Mouse (Mus musculus) stomach, postnatal 0 days (tissue): ENCODE measurements around the gene Prcd. TPM values are rescaled to one million over a fixed set of nuclear protein-coding genes. Genes with fewer than 3 reads are reported as not detected.

Source experiments
- ATAC-seq: fragments of 200-750 bp; cut with Nextera tagmentation; 2 replicates; pipeline ENCODE4 v1.8.0; 2017; ENCODE audit not compliant: low FRiP score, low TSS enrichment
- DNase-seq: peaks from one replicate; pipeline ENCODE4 v3.0.0-alpha.2; 2016; ENCODE audit warnings: low spot score
- H3K27ac ChIP-seq: fragments of 300-500 bp; sonication (generic); replicated peaks from 2 replicates; pipeline ENCODE4 v1.5.1; 2014; ENCODE audit warnings: mild to moderate bottlenecking, control low read depth
- H3K27me3 ChIP-seq: fragments of 300-500 bp; sonication (generic); 2 replicates; pipeline ENCODE4 v1.6.1; 2014; ENCODE audit warnings: low read length; ENCODE audit not compliant: control insufficient read depth, insufficient read depth
- H3K36me3 ChIP-seq: fragments of 300-500 bp; sonication (generic); 2 replicates; pipeline ENCODE4 v1.6.1; 2014; ENCODE audit warnings: low read length, mixed read lengths; ENCODE audit not compliant: control insufficient read depth, insufficient read depth
- H3K4me1 ChIP-seq: fragments of 300-500 bp; sonication (generic); replicated peaks from 2 replicates; pipeline ENCODE4 v1.6.1; 2014; ENCODE audit warnings: antibody characterized with exemption; ENCODE audit not compliant: control insufficient read depth, insufficient read depth
- H3K4me2 ChIP-seq: fragments of 300-500 bp; sonication (generic); replicated peaks from 2 replicates; pipeline ENCODE4 v1.6.1; 2014; ENCODE audit warnings: low read depth, mild to moderate bottlenecking, control low read depth, moderate library complexity
- H3K4me3 ChIP-seq: fragments of 300-500 bp; sonication (generic); 2 replicates; pipeline ENCODE4 v1.5.1; 2014; ENCODE audit warnings: low read depth, low read length, control low read depth
- H3K9ac ChIP-seq: fragments of 300-500 bp; sonication (generic); 2 replicates; pipeline ENCODE4 v1.6.1; 2014; ENCODE audit warnings: mild to moderate bottlenecking, low read length, control low read depth, mixed read lengths
- H3K9me3 ChIP-seq: fragments of 300-500 bp; sonication (generic); 2 replicates; pipeline ENCODE4 v1.6.1; 2016; ENCODE audit warnings: low read length; ENCODE audit not compliant: control insufficient read depth
- CTCF ChIP-seq: IDR thresholded peaks from 2 replicates; pipeline ENCODE4 v1.5.1; 2016; ENCODE audit warnings: antibody characterized with exemption, low read depth, mild to moderate bottlenecking, moderate library complexity
- EP300 ChIP-seq: optimal IDR thresholded peaks from 2 replicates; pipeline ENCODE3; 2016; ENCODE audit warnings: antibody characterized with exemption
- WGBS: fragments of 180-500 bp; shearing (Covaris S2); extraction: QIAGEN DNeasy Blood & Tissue Kit; methylation state at CpG from one replicate; pipeline ENCODE4 v1.1.7; 2014; 5-methylcytosine and 5-hydroxymethylcytosine counted together
- polyA plus RNA-seq: library from polyadenylated mRNA; unstranded; fragments of >200 nt; fragmentation: Nextera tagmentation; extraction: Ambion mirVana; gene quantifications from 2 replicates; pipeline ENCODE4 v1.2.1, GENCODE M21; 2015

Prcd gene
- polyA plus RNA-seq, 1 experiment from 2014 or later: 2.6 TPM

GRCm38 (mm10) chr11:116612554-116612953 is 40.8 kb upstream of the Prcd start:
- TF ChIP-seq EP300 (no peak), CTCF (no peak)
- H3K4me3 ChIP-seq: no peak overlapping the region
- H3K27me3 ChIP-seq: no peaks in the 10 kb centered on the region
- H3K9ac ChIP-seq: no peak overlapping the region
- H3K27ac ChIP-seq: no peak overlapping the region
- H3K4me1 ChIP-seq: peaks cover 3% of the 10 kb centered on the region; the same call in 1 of the 2 replicates
- 96% methylated on average over 1 of the region's 1 CpGs for WGBS
- no peaks in the 10 kb centered on the region for H3K9me3 ChIP-seq
- DNase-seq (no peak), ATAC-seq (no peak)
- 0 out of 2 replicates have a peak, but pooled peaks cover 3% of the 10 kb centered on the region for H3K36me3 ChIP-seq
- no peak overlapping the region for H3K4me2 ChIP-seq

- H3K4me3 ChIP-seq: no peak overlapping the region
- WGBS: 89% methylated on average over 6 of the region's 6 CpGs
- H3K27ac ChIP-seq: no peak overlapping the region
- DNase-seq (no peak), ATAC-seq (no peak)
- no peak overlapping the region for H3K9ac ChIP-seq
- H3K4me1 ChIP-seq: peaks cover 3% of the 10 kb centered on the region; the same call in 1 of the 2 replicates
- H3K36me3 ChIP-seq: 0 out of 2 replicates have a peak, but pooled peaks cover 2% of the 10 kb centered on the region
- no peaks in the 10 kb centered on the region for H3K9me3 ChIP-seq
- no peak for TF ChIP-seq EP300
- no peak for TF ChIP-seq CTCF
- H3K27me3 ChIP-seq: no peaks in the 10 kb centered on the region
- no peak overlapping the region for H3K4me2 ChIP-seq
Observed at GRCm38 (mm10) chr11:116613234-116613633, 40.1 kb upstream of the Prcd start.

- 33% methylated on average over 14 of the region's 15 CpGs for WGBS
- TF ChIP-seq CTCF (peak; percentile 55), EP300 (no peak)
- Histone ChIP-seq H3K36me3 (no peaks in the 10 kb centered on the region), H3K4me1 (peaks cover 9% of the 10 kb centered on the region; the same call in 1 of the 2 replicates), H3K9ac (peak overlapping the region; percentile 28), H3K4me2 (peak overlapping the region; percentile 43), H3K9me3 (no peaks in the 10 kb centered on the region), H3K4me3 (no peak overlapping the region), H3K27ac (peak overlapping the region; percentile 77), H3K27me3 (no peaks in the 10 kb centered on the region)
- peak; percentile 82 for ATAC-seq
- DNase-seq: peak; percentile 82
Observed at GRCm38 (mm10) chr11:116615735-116616437, 37.4 kb upstream of the Prcd start.

GRCm38 (mm10) chr11:116616438-116617118 is 36.8 kb upstream of the Prcd start:
- Histone ChIP-seq H3K4me2 (no peak overlapping the region), H3K9me3 (no peaks in the 10 kb centered on the region), H3K4me3 (no peak overlapping the region), H3K36me3 (no peaks in the 10 kb centered on the region), H3K9ac (no peak overlapping the region; the same call in 1 of the 2 replicates), H3K27me3 (no peaks in the 10 kb centered on the region), H3K4me1 (peaks cover 14% of the 10 kb centered on the region), H3K27ac (peak overlapping the region; percentile 77)
- ATAC-seq (no peak), DNase-seq (no peak)
- no peak for TF ChIP-seq EP300
- no peak for TF ChIP-seq CTCF
- 66% methylated on average over 10 of the region's 10 CpGs for WGBS

GRCm38 (mm10) chr11:116617641-116618040 is 35.7 kb upstream of the Prcd start:
- no peak overlapping the region for H3K9ac ChIP-seq
- no peaks in the 10 kb centered on the region for H3K27me3 ChIP-seq
- ATAC-seq (no peak), DNase-seq (no peak)
- H3K36me3 ChIP-seq: no peaks in the 10 kb centered on the region
- no peaks in the 10 kb centered on the region for H3K9me3 ChIP-seq
- 0 out of 2 replicates have a peak overlapping the region, but pooled peaks have one; percentile 18 for H3K27ac ChIP-seq
- no peak overlapping the region for H3K4me3 ChIP-seq
- peaks cover 14% of the 10 kb centered on the region for H3K4me1 ChIP-seq
- TF ChIP-seq EP300: no peak
- TF ChIP-seq CTCF: no peak
- H3K4me2 ChIP-seq: no peak overlapping the region
- WGBS: 71% methylated on average over 7 of the region's 7 CpGs

- DNase-seq (no peak), ATAC-seq (no peak)
- Histone ChIP-seq H3K4me1 (peaks cover 14% of the 10 kb centered on the region), H3K27me3 (no peaks in the 10 kb centered on the region), H3K27ac (no peak overlapping the region), H3K9me3 (no peaks in the 10 kb centered on the region), H3K4me2 (no peak overlapping the region), H3K9ac (no peak overlapping the region), H3K4me3 (no peak overlapping the region), H3K36me3 (no peaks in the 10 kb centered on the region)
- 96% methylated on average over 7 of the region's 7 CpGs for WGBS
- no peak for TF ChIP-seq EP300
- TF ChIP-seq CTCF: no peak
Observed at GRCm38 (mm10) chr11:116618666-116619065, 34.7 kb upstream of the Prcd start.
